Mouse (Mus musculus): ENCODE data around the gene 1700037H04Rik. TPM values are rescaled to one million over a fixed set of nuclear protein-coding genes. Genes with fewer than 3 reads are reported as not detected.

1700037H04Rik gene
- polyA plus RNA-seq, 1 experiment from 2014 or later = 76.1 TPM

- Histone ChIP-seq H3K9ac (no peak overlapping the region), H3K9me3 (ENCODE audit: low read depth, low read length) (no peaks in the 10 kb centered on the region), H3K36me3 (ENCODE audit: insufficient read depth) (peaks cover 73% of the 10 kb centered on the region), H3K4me3 (ENCODE audit: low read depth, low read length) (no peak overlapping the region), H3K4me2 (no peak overlapping the region), H3K4me1 (ENCODE audit: insufficient read depth) (no peaks in the 10 kb centered on the region), H3K27ac (ENCODE audit: low read depth) (peak overlapping the region; percentile 61; the same call in 1 of the 2 replicates), H3K27me3 (ENCODE audit: insufficient read depth, low read length) (no peaks in the 10 kb centered on the region)
- no peak for DNase-seq
- WGBS = 52% methylated on average over 5 of the region's 5 CpGs
- no peak for TF ChIP-seq CTCF (IDR thresholded peaks at IDR 0.05; ENCODE audit: low read depth)
- no peak for ATAC-seq (ENCODE audit: insufficient read depth)
Observed at GRCm38 (mm10) chr2:131140533-131140905, 19.4 kb downstream of the 1700037H04Rik start.

- WGBS = 26% methylated on average over 5 of the region's 5 CpGs
- H3K9ac ChIP-seq = no peak overlapping the region
Observed at GRCm38 (mm10) chr2:131139886-131140532, 19.9 kb downstream of the 1700037H04Rik start.

GRCm38 (mm10) chr2:131139287-131139686 is 20.6 kb downstream of the 1700037H04Rik start:
- no peaks in the 10 kb centered on the region for H3K27me3 ChIP-seq (ENCODE audit: insufficient read depth, low read length)
- 80% methylated on average over 5 of the region's 5 CpGs for WGBS
- no peak overlapping the region for H3K4me2 ChIP-seq
- H3K36me3 ChIP-seq (ENCODE audit: insufficient read depth) = peaks cover 66% of the 10 kb centered on the region
- ATAC-seq (ENCODE audit: insufficient read depth) = no peak
- TF ChIP-seq CTCF (IDR thresholded peaks at IDR 0.05; ENCODE audit: low read depth) = no peak
- DNase-seq = no peak
- H3K4me3 ChIP-seq (ENCODE audit: low read depth, low read length) = no peak overlapping the region
- H3K27ac ChIP-seq (ENCODE audit: low read depth) = no peak overlapping the region
- no peaks in the 10 kb centered on the region for H3K4me1 ChIP-seq (ENCODE audit: insufficient read depth)
- no peak overlapping the region for H3K9ac ChIP-seq
- H3K9me3 ChIP-seq (ENCODE audit: low read depth, low read length) = no peaks in the 10 kb centered on the region

More at GRCm38 (mm10) chr2:131139886-131140532, 19.9 kb downstream of the 1700037H04Rik start:
- H3K27ac ChIP-seq (ENCODE audit: low read depth) = peak overlapping the region; percentile 61; the same call in 1 of the 2 replicates
- TF ChIP-seq CTCF (IDR thresholded peaks at IDR 0.05; ENCODE audit: low read depth) = no peak
- H3K9me3 ChIP-seq (ENCODE audit: low read depth, low read length) = no peaks in the 10 kb centered on the region
- H3K4me3 ChIP-seq (ENCODE audit: low read depth, low read length) = no peak overlapping the region
- peak; percentile 45 for DNase-seq
- ATAC-seq (ENCODE audit: insufficient read depth) = no peak
- H3K4me1 ChIP-seq (ENCODE audit: insufficient read depth) = no peaks in the 10 kb centered on the region
- no peaks in the 10 kb centered on the region for H3K27me3 ChIP-seq (ENCODE audit: insufficient read depth, low read length)
- H3K4me2 ChIP-seq = no peak overlapping the region
- peaks cover 73% of the 10 kb centered on the region for H3K36me3 ChIP-seq (ENCODE audit: insufficient read depth)

GRCm38 (mm10) chr2:131138760-131139159 is 21.1 kb downstream of the 1700037H04Rik start:
- no peak overlapping the region for H3K4me2 ChIP-seq
- TF ChIP-seq CTCF (IDR thresholded peaks at IDR 0.05; ENCODE audit: low read depth) = no peak
- no peak for DNase-seq
- no peak for ATAC-seq (ENCODE audit: insufficient read depth)
- H3K9me3 ChIP-seq (ENCODE audit: low read depth, low read length) = no peaks in the 10 kb centered on the region
- H3K27me3 ChIP-seq (ENCODE audit: insufficient read depth, low read length) = no peaks in the 10 kb centered on the region
- H3K9ac ChIP-seq = no peak overlapping the region
- peaks cover 66% of the 10 kb centered on the region for H3K36me3 ChIP-seq (ENCODE audit: insufficient read depth)
- no peak overlapping the region for H3K27ac ChIP-seq (ENCODE audit: low read depth)
- H3K4me3 ChIP-seq (ENCODE audit: low read depth, low read length) = no peak overlapping the region
- 92% methylated on average over 7 of the region's 7 CpGs for WGBS
- no peaks in the 10 kb centered on the region for H3K4me1 ChIP-seq (ENCODE audit: insufficient read depth)

- Histone ChIP-seq H3K36me3 (ENCODE audit: insufficient read depth) (peaks cover 61% of the 10 kb centered on the region), H3K27ac (ENCODE audit: low read depth) (no peak overlapping the region), H3K4me3 (ENCODE audit: low read depth, low read length) (no peak overlapping the region), H3K9ac (no peak overlapping the region), H3K27me3 (ENCODE audit: insufficient read depth, low read length) (no peaks in the 10 kb centered on the region), H3K4me2 (no peak overlapping the region), H3K9me3 (ENCODE audit: low read depth, low read length) (no peaks in the 10 kb centered on the region), H3K4me1 (ENCODE audit: insufficient read depth) (no peaks in the 10 kb centered on the region)
- 82% methylated on average over 4 of the region's 4 CpGs for WGBS
- ATAC-seq (ENCODE audit: insufficient read depth) (no peak), DNase-seq (no peak)
- no peak for TF ChIP-seq CTCF (IDR thresholded peaks at IDR 0.05; ENCODE audit: low read depth)
Observed at GRCm38 (mm10) chr2:131138296-131138695, 21.6 kb downstream of the 1700037H04Rik start.

- no peak for TF ChIP-seq CTCF (IDR thresholded peaks at IDR 0.05; ENCODE audit: low read depth)
- peak overlapping the region; percentile 38; the same call in 1 of the 2 replicates for H3K9ac ChIP-seq
- no peaks in the 10 kb centered on the region for H3K4me1 ChIP-seq (ENCODE audit: insufficient read depth)
- peak overlapping the region; percentile 42; the same call in 1 of the 2 replicates for H3K27ac ChIP-seq (ENCODE audit: low read depth)
- peaks cover 42% of the 10 kb centered on the region for H3K36me3 ChIP-seq (ENCODE audit: insufficient read depth)
- no peaks in the 10 kb centered on the region for H3K9me3 ChIP-seq (ENCODE audit: low read depth, low read length)
- no peak overlapping the region for H3K4me2 ChIP-seq
- peak; percentile 63 for ATAC-seq (ENCODE audit: insufficient read depth)
- no peak for DNase-seq
- no peak overlapping the region for H3K4me3 ChIP-seq (ENCODE audit: low read depth, low read length)
- WGBS = 45% methylated on average over 11 of the region's 11 CpGs
- no peaks in the 10 kb centered on the region for H3K27me3 ChIP-seq (ENCODE audit: insufficient read depth, low read length)
Observed at GRCm38 (mm10) chr2:131135521-131136139, 24.3 kb downstream of the 1700037H04Rik start.

- 69% methylated on average over 8 of the region's 8 CpGs for WGBS
- Histone ChIP-seq H3K9ac (no peak overlapping the region), H3K27me3 (ENCODE audit: insufficient read depth, low read length) (no peaks in the 10 kb centered on the region), H3K4me3 (ENCODE audit: low read depth, low read length) (no peak overlapping the region), H3K9me3 (ENCODE audit: low read depth, low read length) (no peaks in the 10 kb centered on the region), H3K4me2 (no peak overlapping the region), H3K36me3 (ENCODE audit: insufficient read depth) (peaks cover 40% of the 10 kb centered on the region), H3K4me1 (ENCODE audit: insufficient read depth) (no peaks in the 10 kb centered on the region), H3K27ac (ENCODE audit: low read depth) (peak overlapping the region; percentile 26; the same call in 1 of the 2 replicates)
- TF ChIP-seq CTCF (IDR thresholded peaks at IDR 0.05; ENCODE audit: low read depth) = no peak
- no peak for ATAC-seq (ENCODE audit: insufficient read depth)
- no peak for DNase-seq
Observed at GRCm38 (mm10) chr2:131134826-131135400, 25.0 kb downstream of the 1700037H04Rik start.

All from lung, embryonic 14.5 days (tissue).